Mouse (Mus musculus): ENCODE measurements around the gene Alpl. TPM values are rescaled to one million over a fixed set of nuclear protein-coding genes. Genes with fewer than 3 reads are reported as not detected.

Gene Alpl
- polyA plus RNA-seq, 1 experiment: 14.0 TPM

- TF ChIP-seq POLR2A (IDR thresholded peaks at IDR 0.05; ENCODE audit: borderline replicate concordance, extremely low read depth, insufficient read depth, insufficient read length, poor library complexity, severe bottlenecking) (no peak), CTCF (IDR thresholded peaks at IDR 0.05; ENCODE audit: borderline replicate concordance, extremely low read depth, insufficient read depth, insufficient read length) (no peak)
- no peak for DNase-seq (ENCODE audit: low read depth)
These were observed 26.4 kb upstream of the Alpl start for GRCm38 (mm10) chr4:137822537-137822936.

- DNase-seq (ENCODE audit: low read depth): no peak
- TF ChIP-seq CTCF (IDR thresholded peaks at IDR 0.05; ENCODE audit: borderline replicate concordance, extremely low read depth, insufficient read depth, insufficient read length): no peak
- no peak for TF ChIP-seq POLR2A (IDR thresholded peaks at IDR 0.05; ENCODE audit: borderline replicate concordance, extremely low read depth, insufficient read depth, insufficient read length, poor library complexity, severe bottlenecking)
These were observed 24.5 kb upstream of the Alpl start for GRCm38 (mm10) chr4:137820721-137821120.

- TF ChIP-seq POLR2A (IDR thresholded peaks at IDR 0.05; ENCODE audit: borderline replicate concordance, extremely low read depth, insufficient read depth, insufficient read length, poor library complexity, severe bottlenecking) (no peak), CTCF (IDR thresholded peaks at IDR 0.05; ENCODE audit: borderline replicate concordance, extremely low read depth, insufficient read depth, insufficient read length) (no peak)
- peak; percentile 82 for DNase-seq (ENCODE audit: low read depth)
These were observed 23.3 kb upstream of the Alpl start for GRCm38 (mm10) chr4:137819487-137819886.

GRCm38 (mm10) chr4:137818341-137818740 is 22.2 kb upstream of the Alpl start:
- TF ChIP-seq CTCF (IDR thresholded peaks at IDR 0.05; ENCODE audit: borderline replicate concordance, extremely low read depth, insufficient read depth, insufficient read length) (no peak), POLR2A (IDR thresholded peaks at IDR 0.05; ENCODE audit: borderline replicate concordance, extremely low read depth, insufficient read depth, insufficient read length, poor library complexity, severe bottlenecking) (no peak)
- no peak for DNase-seq (ENCODE audit: low read depth)

GRCm38 (mm10) chr4:137816216-137816615 is 20.0 kb upstream of the Alpl start:
- no peak for DNase-seq (ENCODE audit: low read depth)
- no peak for TF ChIP-seq CTCF (IDR thresholded peaks at IDR 0.05; ENCODE audit: borderline replicate concordance, extremely low read depth, insufficient read depth, insufficient read length)
- no peak for TF ChIP-seq POLR2A (IDR thresholded peaks at IDR 0.05; ENCODE audit: borderline replicate concordance, extremely low read depth, insufficient read depth, insufficient read length, poor library complexity, severe bottlenecking)

GRCm38 (mm10) chr4:137815473-137815872 is 19.3 kb upstream of the Alpl start:
- no peak for TF ChIP-seq POLR2A (IDR thresholded peaks at IDR 0.05; ENCODE audit: borderline replicate concordance, extremely low read depth, insufficient read depth, insufficient read length, poor library complexity, severe bottlenecking)
- TF ChIP-seq CTCF (IDR thresholded peaks at IDR 0.05; ENCODE audit: borderline replicate concordance, extremely low read depth, insufficient read depth, insufficient read length): no peak
- no peak for DNase-seq (ENCODE audit: low read depth)

GRCm38 (mm10) chr4:137814140-137814539 is 18.0 kb upstream of the Alpl start:
- TF ChIP-seq CTCF (IDR thresholded peaks at IDR 0.05; ENCODE audit: borderline replicate concordance, extremely low read depth, insufficient read depth, insufficient read length) (no peak), POLR2A (IDR thresholded peaks at IDR 0.05; ENCODE audit: borderline replicate concordance, extremely low read depth, insufficient read depth, insufficient read length, poor library complexity, severe bottlenecking) (no peak)
- no peak for DNase-seq (ENCODE audit: low read depth)

- no peak for DNase-seq (ENCODE audit: low read depth)
- TF ChIP-seq POLR2A (IDR thresholded peaks at IDR 0.05; ENCODE audit: borderline replicate concordance, extremely low read depth, insufficient read depth, insufficient read length, poor library complexity, severe bottlenecking) (no peak), CTCF (IDR thresholded peaks at IDR 0.05; ENCODE audit: borderline replicate concordance, extremely low read depth, insufficient read depth, insufficient read length) (no peak)
These were observed 16.9 kb upstream of the Alpl start for GRCm38 (mm10) chr4:137812946-137813708.

- no peak for DNase-seq (ENCODE audit: low read depth)
- TF ChIP-seq POLR2A (IDR thresholded peaks at IDR 0.05; ENCODE audit: borderline replicate concordance, extremely low read depth, insufficient read depth, insufficient read length, poor library complexity, severe bottlenecking) (no peak), CTCF (IDR thresholded peaks at IDR 0.05; ENCODE audit: borderline replicate concordance, extremely low read depth, insufficient read depth, insufficient read length) (no peak)
These were observed 13.8 kb upstream of the Alpl start for GRCm38 (mm10) chr4:137809999-137810398.

- no peak for DNase-seq (ENCODE audit: low read depth)
- TF ChIP-seq POLR2A (IDR thresholded peaks at IDR 0.05; ENCODE audit: borderline replicate concordance, extremely low read depth, insufficient read depth, insufficient read length, poor library complexity, severe bottlenecking): no peak
- TF ChIP-seq CTCF (IDR thresholded peaks at IDR 0.05; ENCODE audit: borderline replicate concordance, extremely low read depth, insufficient read depth, insufficient read length): no peak
These were observed 11.2 kb upstream of the Alpl start for GRCm38 (mm10) chr4:137807301-137807851.

GRCm38 (mm10) chr4:137801196-137801595 is 5.0 kb upstream of the Alpl start:
- no peak for TF ChIP-seq CTCF (IDR thresholded peaks at IDR 0.05; ENCODE audit: borderline replicate concordance, extremely low read depth, insufficient read depth, insufficient read length)
- TF ChIP-seq POLR2A (IDR thresholded peaks at IDR 0.05; ENCODE audit: borderline replicate concordance, extremely low read depth, insufficient read depth, insufficient read length, poor library complexity, severe bottlenecking): no peak
- DNase-seq (ENCODE audit: low read depth): no peak

- DNase-seq (ENCODE audit: low read depth): no peak
- TF ChIP-seq POLR2A (IDR thresholded peaks at IDR 0.05; ENCODE audit: borderline replicate concordance, extremely low read depth, insufficient read depth, insufficient read length, poor library complexity, severe bottlenecking): no peak
These were observed 4.1 kb upstream of the Alpl start for GRCm38 (mm10) chr4:137800324-137800723.
